Mouse (Mus musculus): ENCODE measurements around the gene Tmem267.

GRCm38 (mm10) chr13:119632156-119632548 is 144.3 kb downstream of the Tmem267 start:
- TF ChIP-seq CTCF (IDR thresholded peaks at IDR 0.05; ENCODE audit: borderline replicate concordance, insufficient read depth, low read depth, low read length) (no peak), POLR2A (IDR thresholded peaks at IDR 0.05; ENCODE audit: borderline replicate concordance, insufficient read depth, low read length) (no peak)

Data from cerebellum, adult 2 months (tissue).